Mouse (Mus musculus): ENCODE measurements around the gene Rad9a.

Gene Rad9a

DNA sequence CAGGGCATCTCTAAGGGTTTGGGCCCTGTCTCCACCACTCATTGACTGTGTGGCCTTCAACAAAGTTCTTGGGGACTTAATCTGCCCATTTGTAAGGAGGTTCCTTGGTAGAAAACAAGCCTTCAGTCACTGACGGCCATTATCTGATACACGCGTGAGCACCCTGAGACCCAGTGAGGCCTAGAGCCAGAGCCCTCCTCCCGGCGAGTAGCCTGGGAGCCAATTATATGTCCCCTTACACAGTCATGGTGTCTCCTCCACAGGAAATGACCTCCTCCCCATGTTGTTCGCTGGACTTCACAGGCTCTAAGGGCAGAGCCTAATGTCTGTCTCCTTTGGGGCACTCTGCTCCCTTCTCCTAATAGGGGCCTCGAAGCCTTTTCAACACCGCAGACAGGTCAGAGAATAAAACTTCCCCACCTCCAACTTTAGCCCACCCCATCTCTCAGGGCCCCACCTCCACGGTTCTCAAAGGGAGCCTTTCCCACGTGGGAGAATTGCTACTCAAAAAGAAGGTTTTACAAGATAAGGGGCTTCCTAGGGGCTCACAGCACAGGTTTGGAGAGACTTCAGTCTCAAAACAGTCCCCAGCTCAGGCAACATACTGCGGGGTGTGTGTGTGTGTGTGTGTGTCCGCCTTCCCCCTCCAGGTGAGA lies 55.0 kb downstream of the Rad9a start:
- DNase-seq (ENCODE audit: low read depth, low spot score) = no peak

DNA sequence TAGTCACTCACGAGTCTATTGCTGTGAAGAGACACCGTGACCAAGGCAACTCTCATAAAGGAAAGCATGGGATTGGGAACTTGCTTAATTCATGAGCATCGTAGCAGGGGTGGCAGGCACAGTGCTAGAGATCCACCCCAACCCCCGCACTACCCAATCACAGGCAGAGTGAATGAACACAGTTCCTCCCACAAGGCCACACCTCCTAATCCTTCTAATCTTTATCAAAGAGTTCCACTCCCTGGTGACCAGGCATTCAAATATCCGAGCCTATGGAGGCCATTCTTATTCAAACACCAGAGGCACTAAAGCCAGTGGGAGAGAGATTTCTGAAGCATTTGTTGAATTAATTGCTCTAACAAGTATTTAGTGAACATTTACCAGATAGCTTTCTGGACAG lies 55.5 kb downstream of the Rad9a start:
- no peak for DNase-seq (ENCODE audit: low read depth, low spot score)
